Mouse (Mus musculus): ENCODE measurements around the gene Pde7b.

- TF ChIP-seq POLR2A (IDR thresholded peaks at IDR 0.05; ENCODE audit: extremely low read depth, insufficient read depth, low read length), result no peak
- TF ChIP-seq CTCF (IDR thresholded peaks at IDR 0.05; ENCODE audit: extremely low read depth, insufficient read depth, low read length), result no peak
Measured at GRCm38 (mm10) chr10:20400406-20400805, 324.5 kb downstream of the Pde7b start.
